Mouse (Mus musculus): ENCODE results near the gene Apom.
"Not testable (repeated sequence)": the region's sequence is repeated elsewhere in the genome, so short reads cannot be mapped to it uniquely, and the experiment has no call there.

The Apom gene

DNA sequence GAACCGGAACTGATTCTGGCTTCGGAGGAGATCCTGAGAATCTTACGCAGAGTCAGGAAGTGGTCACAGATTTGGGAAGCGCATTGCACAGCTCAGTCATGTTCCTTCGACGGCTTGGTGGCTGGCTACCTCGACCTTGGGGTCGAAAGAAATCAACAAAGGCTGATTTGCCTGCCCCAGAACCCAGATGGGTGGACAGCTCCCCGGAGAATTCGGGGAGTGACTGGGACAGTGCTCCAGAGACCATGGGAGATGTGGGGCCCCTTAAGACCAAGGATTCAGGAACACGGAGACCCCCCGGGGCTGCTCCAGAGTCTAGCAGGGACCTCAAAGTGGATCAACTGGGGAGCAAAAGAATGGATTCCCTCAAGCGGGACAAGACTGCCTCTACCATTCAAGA lies 4.8 kb downstream of the Apom start:
- no peak for DNase-seq (ENCODE audit: low read depth)

DNA sequence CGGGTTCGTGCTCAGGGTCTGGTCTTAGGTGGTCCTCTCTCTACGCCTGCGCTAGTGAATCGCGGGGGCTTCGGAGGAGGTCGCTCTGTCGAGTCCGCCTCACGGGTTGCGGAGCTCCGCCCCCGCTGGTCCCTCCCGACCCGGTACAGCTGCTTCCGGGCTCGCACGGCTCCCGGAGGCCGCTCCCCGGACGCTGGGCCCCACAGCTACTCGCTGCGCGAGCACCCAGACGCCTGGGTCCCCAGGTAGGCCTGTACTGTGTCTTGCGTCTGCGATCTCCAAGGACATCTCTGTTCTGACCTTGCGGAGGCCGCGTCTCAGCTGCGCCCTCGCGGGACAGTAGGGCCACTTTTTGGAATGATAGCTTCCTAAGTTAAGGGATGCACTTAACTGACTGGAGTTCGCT lies 5.6 kb downstream of the Apom start, which contains the start of gene D17H6S53E:
Gene D17H6S53E (plus strand): TSS at position 168 of the 406 bp plus-strand sequence.
- no peak for DNase-seq (ENCODE audit: low read depth)

DNA sequence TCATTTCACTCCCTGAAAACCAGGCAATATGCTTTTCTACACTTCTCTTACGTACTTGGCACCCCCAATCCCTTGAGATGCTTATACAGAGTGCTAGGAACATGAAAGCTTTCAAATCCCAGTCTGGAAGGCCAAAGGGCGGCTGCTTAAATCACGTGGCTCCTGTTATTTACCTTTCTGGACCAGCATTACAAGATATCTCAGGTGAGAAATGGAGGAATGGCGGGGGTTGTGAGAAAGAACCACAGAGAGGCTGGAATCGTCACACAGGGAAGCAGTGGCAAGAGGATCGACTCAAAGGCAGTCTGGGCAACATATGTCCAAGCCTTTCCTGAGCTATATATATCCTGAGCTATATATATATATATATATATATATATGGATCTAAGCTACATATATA lies 6.3 kb downstream of the Apom start:
- DNase-seq (ENCODE audit: low read depth), result no peak

DNA sequence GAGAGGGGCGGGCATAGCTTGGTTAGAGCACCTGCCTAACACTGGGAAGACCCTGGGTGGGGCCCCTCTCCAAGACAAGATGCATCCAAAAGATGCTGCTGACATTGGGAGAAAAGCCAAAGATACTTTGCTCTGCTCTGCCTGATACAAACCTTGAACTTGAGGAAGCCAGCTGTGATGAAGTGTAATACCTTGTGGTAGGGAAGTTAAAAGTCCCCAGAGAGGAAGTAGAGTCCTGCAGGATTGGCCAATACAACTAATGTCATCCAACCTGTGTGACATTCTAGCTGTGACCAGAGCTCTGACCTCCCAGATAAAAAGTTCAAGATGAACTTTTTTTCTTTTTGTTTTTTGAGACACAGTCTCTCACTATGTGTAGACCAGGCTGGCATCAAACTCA lies 6.8 kb downstream of the Apom start:
- DNase-seq (ENCODE audit: low read depth), result no peak

DNA sequence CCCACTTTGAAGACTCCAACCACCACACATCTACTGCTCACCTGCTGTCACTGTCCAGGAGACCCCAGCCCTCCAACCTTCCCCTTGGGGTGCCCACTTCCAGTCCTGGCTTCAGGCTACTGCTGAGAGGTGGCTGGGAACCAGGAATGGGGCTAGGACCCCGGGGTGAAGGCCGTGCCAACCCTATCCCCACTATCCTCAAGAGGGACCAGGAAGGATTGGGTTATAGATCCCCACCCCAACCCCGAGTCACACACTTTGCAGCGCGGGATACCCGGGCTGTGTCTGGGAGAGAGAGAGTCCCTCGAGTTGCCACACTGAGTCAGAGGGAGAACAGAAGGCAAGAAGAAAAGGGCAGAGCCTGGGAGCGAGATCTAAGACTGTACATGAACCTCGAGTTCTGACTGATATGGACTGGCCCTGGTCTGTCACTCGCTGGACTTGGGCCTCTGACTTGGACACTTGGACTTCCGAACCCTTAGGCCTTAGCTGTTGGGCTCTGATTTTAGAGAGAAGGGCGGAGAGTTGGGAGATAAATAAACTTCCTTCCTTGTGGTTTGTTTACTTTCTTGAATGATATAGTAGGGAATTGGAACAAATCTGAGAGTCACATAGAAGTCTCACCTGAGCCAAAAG lies 7.5 kb downstream of the Apom start:
- not testable (repeated sequence) for DNase-seq (ENCODE audit: low read depth)

DNA sequence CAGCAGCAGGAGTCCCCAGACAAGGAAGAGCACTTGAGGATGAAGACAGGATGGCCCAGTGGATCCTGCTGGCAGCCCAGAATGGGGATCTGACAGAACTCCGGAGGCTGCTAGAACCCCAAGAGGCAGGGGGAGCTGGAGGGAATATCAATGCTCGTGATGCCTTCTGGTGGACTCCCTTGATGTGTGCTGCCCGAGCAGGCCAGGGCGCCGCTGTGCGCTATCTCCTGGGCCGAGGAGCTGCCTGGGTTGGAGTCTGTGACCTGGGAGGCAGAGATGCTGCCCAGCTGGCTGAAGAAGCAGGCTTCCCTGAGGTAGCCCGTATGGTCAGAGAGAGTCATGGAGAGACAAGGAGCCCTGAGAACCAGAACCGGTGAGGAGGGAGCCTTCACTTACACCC lies 8.6 kb downstream of the Apom start:
- DNase-seq (ENCODE audit: low read depth), result not testable (repeated sequence)

DNA sequence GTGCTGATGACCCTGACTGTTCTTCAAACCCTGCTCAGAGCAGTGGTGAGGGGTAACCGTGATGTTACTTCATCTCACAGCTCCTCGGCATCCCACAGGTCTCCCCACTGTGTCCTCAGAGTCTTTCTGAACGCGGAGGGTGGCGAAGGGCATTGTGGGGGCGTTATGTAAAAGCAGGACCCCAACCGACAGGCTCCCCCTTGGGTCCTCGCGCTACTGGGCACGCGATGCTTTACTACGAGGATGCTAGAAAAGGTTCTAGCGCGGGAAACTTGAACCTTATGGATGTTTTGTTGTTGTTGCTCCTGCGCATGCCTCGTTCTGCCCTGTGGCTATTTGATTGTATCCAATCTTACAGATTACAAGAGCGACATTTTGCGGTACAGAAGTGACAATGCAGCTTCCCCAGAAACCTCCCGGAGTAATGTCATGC lies 10.0 kb downstream of the Apom start, which contains the start of gene Csnk2b:
Gene Csnk2b (minus strand): TSS at position 183 of the 433 bp plus-strand sequence.
- DNase-seq (ENCODE audit: low read depth), result peak; percentile 70

DNA sequence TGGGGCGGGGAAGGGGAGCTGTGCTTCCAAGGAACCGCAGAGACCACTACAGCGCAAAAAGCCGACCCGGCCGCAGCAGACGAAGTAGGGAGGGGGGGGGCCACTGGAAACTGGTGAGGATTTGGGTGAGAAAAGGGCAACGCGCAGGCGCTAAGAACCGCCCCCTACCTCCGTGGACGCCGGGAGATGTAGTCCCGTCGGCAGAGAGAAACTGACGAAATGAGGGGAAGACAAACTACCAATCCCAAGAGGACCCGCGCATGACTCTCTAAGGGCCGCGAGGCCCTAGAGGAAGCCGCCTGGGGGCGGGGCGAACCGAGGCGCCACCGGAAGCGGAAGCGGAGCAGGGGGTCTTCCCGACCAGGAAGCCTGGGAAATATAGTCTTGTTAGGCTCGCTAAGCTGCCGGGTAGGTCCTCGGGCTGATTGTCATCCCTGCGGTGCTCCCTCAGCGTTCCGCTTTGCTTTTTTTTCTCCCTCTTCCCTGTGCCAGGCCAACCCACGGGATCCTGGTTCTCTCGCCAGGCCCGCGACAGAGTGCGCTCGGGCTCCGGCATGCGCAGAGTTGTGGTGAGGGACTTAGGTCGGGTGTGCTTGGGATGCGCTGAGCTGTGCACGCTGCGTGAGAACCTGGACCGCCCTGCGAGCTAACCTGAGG lies 10.6 kb downstream of the Apom start, which contains the start of gene Gpank1:
Gene Gpank1 (plus strand): TSS at position 313 of the 657 bp plus-strand sequence.
- peak; percentile 97 for DNase-seq (ENCODE audit: low read depth)

DNA sequence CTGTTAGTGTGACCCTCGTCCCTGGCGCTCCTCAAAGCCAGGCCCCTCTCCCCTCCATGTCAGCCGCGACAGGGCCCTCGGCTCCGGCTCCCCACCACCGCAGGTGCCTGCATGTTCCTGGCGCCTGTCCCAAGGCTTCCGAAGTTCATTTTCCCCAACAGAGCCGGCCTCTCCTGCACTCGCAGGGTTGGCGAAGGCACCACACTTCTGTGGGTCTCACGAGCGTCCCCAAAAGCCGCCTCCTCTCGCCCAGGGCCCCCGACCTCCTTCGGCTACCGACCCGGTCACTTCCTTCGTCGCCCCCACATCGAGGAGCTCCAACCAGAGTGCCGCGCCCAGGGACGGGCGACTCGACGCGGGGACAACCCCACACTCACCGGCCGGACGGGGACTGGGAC lies 11.1 kb downstream of the Apom start:
- no peak for DNase-seq (ENCODE audit: low read depth)

DNA sequence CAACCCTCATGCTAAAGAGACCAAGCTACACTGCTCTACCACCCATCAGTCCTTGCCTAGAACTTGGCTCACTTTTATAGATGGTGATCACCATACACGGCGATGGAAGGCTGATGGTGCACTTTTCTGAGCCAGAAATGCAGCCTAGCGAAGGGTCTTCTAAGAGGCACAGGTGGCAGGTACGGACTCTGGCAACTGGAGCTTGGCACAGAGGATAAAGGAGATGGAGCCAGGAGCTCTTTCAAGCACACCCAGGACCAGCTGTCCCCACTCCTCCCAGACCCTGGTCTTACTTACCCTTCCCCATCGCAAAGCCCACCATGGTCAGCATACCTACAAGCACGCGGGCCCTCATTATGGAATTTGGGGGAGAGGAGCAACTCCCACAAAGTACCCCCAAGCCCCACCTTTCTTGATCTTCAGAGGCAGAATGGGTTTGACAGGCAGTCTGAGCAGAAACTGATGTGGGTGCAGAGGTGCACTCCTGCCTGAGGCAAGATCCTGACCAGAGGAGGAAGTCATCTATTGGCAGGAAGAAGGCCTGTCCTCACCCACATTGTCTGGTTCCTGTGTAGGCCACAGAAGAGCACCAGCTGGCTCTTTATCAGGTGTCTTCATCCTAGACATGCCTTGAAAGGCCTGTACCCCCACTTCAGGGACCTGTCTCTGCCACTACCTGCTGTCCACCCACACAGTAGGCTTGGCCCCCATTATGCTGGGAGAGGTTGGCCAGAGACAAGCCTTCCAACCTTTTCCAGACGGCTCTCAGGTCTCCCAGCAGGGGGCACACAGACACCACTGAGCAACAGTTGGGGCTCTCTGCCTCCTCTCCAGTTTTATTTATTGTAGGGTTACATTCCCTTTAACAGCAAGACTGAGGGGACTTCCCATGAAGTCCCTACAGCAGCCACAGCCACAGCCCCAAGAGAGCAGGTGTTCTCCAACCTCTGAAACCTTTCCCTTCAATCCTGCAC lies 16.5 kb downstream of the Apom start, which contains the start of gene Ly6g5b:
Gene Ly6g5b (minus strand): TSS at position 383 of the 974 bp plus-strand sequence.
- DNase-seq (ENCODE audit: low read depth), result no peak

DNA sequence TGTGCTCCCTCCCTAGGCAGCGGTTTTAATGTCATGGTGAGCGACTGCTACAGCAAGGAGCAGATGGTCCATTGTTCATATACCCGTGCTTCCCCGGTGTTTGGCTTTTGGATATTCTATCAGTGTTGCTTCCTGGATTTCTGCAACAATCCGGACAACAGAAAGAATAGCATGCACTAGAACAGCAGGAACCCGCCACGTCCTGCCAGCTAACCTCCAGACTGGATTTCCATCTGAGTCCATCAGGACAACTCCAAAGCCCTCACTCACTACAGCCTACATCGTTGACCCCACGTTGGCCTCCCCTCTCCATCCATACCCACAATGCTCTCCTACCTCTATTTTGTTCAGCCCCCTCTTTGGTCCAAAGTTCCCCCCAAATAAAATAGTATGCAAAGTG lies 20.1 kb downstream of the Apom start:
- DNase-seq (ENCODE audit: low read depth), result no peak

DNA sequence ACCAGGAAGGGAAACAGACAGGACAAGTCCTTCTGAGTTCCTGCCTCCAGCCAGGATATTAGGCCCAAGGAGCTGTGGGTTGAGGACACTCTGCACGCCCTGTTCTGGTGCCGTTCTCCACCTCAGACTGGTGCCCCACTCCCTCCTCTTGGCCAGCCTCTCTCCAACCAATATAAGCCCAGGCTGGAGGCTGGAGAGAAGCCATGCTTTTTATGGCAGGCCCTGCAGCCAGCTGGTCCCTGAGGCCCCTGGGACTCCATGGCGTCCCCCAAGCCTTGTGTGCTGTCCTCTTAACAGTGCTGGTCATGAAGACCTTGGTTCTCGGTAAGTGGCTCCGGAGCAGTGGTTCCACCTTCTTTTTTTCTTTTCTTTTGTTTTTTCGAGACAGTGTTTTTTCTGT lies 23.8 kb downstream of the Apom start, which contains the start of gene Ly6g5c:
Gene Ly6g5c (plus strand): TSS at position 183 of the 400 bp plus-strand sequence.
- no peak for DNase-seq (ENCODE audit: low read depth)

DNA sequence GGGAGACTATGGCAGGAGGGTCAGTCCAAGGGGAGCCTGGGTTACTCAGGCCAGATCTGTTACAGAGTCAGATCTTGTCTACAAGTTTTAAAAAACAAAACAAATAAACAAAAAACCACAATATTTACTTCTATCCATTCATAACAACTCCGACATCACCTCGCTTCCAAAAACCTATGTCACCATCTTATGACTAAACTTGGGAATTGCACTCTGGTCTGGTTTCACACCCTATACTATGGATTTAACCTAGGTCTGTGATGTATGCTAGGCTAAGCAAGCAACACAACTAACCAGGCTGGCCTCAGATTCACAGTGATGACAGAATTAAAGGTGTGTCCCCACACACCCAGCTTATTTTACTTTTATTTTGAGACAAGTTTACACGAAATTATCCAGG lies 25.3 kb downstream of the Apom start:
- DNase-seq (ENCODE audit: low read depth), result no peak

DNA sequence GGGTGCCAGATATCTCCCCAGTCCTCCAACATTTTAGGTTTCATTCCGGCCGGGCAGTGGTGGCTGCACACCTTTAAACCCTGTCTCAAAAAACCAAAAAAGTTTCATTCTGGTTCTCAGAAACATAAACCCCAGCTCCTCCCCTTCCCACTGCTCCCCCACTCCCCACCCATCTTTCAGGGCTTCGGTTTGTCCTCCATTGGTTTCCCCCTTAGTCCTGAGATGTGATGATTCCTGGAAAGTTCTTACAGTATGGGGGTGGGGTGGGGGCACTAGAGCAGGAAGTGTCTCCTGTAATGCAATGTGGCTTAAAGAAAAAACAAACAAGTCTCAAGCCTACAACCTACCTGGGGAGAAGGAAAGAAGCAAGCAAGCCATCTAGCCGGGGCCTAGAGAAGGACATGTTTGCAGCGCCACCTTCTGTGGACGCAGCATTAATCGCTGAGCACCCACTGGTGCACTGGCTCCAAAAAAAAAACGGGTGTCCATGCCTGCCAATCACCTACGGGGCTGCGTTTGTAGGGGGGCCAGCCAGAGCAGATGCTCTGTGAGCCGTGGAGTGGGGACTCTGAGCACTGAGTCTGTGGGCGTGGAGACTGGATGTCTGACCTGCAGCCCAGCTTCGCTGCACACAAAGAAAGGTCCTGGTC lies 26.0 kb downstream of the Apom start:
- no peak for DNase-seq (ENCODE audit: low read depth)

DNA sequence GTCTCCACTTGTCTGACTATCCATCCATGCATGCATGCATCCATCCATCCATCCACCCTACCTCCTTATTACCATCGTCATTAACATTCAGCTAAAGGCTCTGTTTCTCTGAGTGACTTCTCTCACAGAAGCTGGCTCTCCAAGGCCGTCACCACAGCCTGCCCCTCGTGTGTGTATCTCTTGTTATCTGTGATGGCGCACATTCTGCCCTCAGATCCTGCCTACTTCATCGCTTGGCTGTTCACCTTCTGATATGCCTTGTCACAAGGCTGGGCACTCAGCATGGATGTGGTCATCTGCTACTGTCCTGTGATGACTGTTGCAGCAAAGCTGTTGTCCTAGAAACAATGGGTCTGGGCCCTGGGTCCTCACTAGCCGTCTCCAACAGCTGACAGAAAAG lies 27.1 kb downstream of the Apom start:
- peak; percentile 74 for DNase-seq (ENCODE audit: low read depth)

DNA sequence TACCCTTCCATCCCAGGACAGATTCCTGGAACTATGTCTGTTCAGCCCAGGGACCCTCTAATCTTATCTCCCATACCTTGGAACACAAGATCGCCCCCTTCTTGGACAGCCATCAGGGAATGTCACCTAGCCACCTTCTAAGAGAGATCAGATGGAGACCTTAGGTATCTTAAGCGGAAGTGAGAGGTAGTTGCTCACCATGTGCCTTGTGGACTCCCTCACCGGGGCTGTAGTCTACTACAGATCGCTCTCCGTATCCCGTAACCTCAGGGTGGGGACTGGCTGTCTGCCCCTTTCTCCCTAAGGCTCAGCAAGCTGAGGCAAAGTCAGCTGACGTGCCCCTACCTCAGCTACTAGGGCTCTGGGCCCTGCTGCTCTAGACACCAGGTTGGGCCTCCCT lies 27.8 kb downstream of the Apom start:
- no peak for DNase-seq (ENCODE audit: low read depth)

DNA sequence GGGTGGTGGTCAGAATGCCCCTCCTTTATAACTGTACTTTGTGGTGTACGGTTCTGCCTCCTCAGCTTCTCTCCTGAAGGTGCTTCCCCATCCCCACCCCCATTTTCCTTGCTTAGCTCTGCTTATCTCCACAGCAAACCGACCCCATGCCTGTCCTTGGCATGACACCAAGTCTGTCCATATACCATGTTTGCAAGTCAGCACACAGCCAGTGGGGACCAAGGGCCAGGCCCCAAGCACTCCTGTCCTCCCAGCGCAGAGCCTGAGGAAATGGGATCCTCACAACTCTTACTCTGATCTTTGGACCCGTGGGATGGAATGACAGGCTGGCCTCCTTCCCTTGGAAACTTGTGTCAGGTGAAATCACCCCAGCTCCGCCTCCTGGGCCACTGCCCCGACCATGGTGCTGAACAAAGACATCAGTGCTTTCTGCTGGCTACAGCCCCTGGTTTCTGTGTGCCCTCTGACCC lies 28.6 kb downstream of the Apom start:
- DNase-seq (ENCODE audit: low read depth), result no peak

DNA sequence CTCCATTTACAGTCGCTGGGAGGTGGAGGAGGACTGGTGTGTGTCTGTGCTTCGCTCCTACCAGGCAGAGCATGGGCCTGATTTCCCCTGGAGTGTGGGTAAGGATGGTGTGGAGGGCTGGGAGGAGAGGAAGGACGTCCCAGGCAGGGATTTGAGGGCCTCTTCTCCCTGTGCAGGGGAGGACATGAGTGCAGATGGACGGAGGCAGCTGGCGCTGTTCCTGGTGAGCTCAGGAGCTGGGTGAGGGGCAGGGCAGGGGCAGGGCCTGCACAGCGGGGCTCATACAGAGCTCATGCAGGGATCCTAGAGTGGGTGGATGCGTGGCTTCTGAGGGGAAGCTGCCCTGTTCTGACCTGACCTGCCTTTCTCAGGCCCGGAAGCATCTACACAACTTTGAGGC lies 29.6 kb downstream of the Apom start:
- no peak for DNase-seq (ENCODE audit: low read depth)

DNA sequence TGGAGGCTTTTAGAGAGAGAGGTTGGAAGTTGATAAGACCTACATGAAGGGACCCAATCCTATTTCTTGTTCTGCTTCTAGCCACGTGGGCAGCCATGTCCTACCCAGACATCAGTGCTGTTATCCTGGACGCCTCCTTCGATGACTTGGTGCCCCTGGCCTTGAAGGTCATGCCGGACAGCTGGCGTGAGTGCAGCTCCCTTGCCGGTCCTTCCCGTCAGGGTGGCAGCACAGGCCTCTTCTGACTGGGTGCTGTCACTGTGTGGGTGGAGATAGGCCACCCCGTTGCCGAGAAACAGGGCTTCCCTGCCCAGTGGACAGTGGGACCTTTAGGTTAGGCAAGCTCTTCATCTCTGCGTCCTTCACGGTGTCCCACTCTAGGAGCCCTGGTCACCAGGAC lies 30.7 kb downstream of the Apom start:
- no peak for DNase-seq (ENCODE audit: low read depth)

DNA sequence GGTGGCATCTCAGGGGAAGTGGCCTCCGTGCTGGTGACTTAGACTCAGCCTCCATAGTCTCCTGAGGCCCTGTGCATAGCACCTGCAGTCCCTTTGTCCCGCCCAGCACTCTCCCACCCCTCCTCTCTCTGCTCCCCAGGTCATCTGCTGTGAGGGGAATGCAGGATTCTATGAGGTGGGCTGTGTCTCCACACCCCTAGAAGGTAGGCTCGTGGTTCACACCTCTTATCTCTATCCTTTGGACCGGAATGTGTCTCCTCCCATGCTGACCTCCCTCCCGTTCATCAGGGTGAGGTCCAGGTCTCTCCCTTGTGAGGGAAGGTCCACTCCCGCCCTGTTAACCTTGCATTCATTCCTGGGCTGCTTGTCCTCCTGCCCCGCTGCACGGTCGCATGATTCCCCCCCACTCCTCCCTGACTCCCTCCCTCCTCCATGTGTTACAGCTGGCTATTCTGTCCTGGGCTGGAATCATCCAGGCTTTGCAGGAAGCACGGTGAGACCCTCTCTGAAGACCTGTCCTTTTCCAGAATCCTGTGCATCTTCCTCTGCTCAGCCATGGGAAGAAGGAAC lies 31.6 kb downstream of the Apom start:
- no peak for DNase-seq (ENCODE audit: low read depth)

DNA sequence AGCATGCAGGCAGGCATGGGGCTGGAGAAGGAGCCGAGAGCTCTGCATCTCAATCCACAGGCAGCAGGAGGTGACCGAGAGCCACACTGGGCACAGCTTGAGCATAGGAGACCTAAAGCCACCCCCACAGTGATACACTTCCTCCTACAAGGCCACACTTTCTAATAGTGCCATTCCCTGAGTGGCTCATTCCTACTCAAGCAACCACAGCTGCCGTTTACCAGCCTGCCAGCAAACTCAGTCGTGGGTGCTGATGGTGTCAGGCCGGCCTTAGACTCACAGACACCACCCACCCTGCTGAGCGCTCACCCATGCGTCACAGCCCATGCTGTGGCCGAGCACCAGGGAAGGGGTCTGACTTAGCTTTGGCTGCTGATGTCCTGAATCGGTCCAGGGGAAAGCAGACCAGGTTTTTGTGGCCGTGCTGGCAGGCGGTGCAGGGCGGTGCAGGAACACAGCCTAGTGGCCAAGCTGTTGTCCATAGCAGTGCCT lies 34.6 kb downstream of the Apom start:
- DNase-seq (ENCODE audit: low read depth), result no peak
